Mouse (Mus musculus): Measurements from ENCODE around the gene Gtpbp2. TPM values are rescaled to one million over a fixed set of nuclear protein-coding genes. Genes with fewer than 3 reads are reported as not detected.

The Gtpbp2 gene
- polyA plus RNA-seq, 1 experiment from 2014 or later, result 41.3 TPM

- peaks cover 15% of the 10 kb centered on the region for H3K4me1 ChIP-seq
- no peak overlapping the region for H3K4me3 ChIP-seq (replicated peaks)
- WGBS, result 84% methylated on average over 11 of the region's 11 CpGs
- no peak for ATAC-seq (ENCODE audit: low FRiP score)
- H3K27ac ChIP-seq (replicated peaks), result no peak overlapping the region
- H3K9me3 ChIP-seq (replicated peaks), result no peaks in the 10 kb centered on the region
- H3K27me3 ChIP-seq (replicated peaks), result no peaks in the 10 kb centered on the region
- H3K4me2 ChIP-seq, result no peak overlapping the region
- no peak overlapping the region for H3K9ac ChIP-seq (replicated peaks)
- peaks cover 69% of the 10 kb centered on the region for H3K36me3 ChIP-seq
These were observed 6.2 kb downstream of the Gtpbp2 start for GRCm38 (mm10) chr17:46167014-46167413.

- Histone ChIP-seq H3K9ac (replicated peaks) (no peak overlapping the region), H3K27me3 (replicated peaks) (no peaks in the 10 kb centered on the region), H3K9me3 (replicated peaks) (no peaks in the 10 kb centered on the region), H3K4me2 (no peak overlapping the region), H3K4me3 (replicated peaks) (no peak overlapping the region), H3K36me3 (peaks cover 79% of the 10 kb centered on the region), H3K4me1 (peaks cover 2% of the 10 kb centered on the region; the same call in 1 of the 2 replicates), H3K27ac (replicated peaks) (no peak overlapping the region)
- ATAC-seq (ENCODE audit: low FRiP score), result no peak
- WGBS, result 53% methylated on average over 5 of the region's 5 CpGs
These were observed 7.5 kb downstream of the Gtpbp2 start for GRCm38 (mm10) chr17:46168318-46168717.

- Histone ChIP-seq H3K9me3 (replicated peaks) (no peaks in the 10 kb centered on the region), H3K4me2 (no peak overlapping the region), H3K9ac (replicated peaks) (no peak overlapping the region), H3K4me1 (no peaks in the 10 kb centered on the region), H3K27me3 (replicated peaks) (no peaks in the 10 kb centered on the region), H3K27ac (replicated peaks) (no peak overlapping the region), H3K4me3 (replicated peaks) (no peak overlapping the region), H3K36me3 (peaks cover 79% of the 10 kb centered on the region)
- WGBS, result 91% methylated on average over 5 of the region's 5 CpGs
- no peak for ATAC-seq (ENCODE audit: low FRiP score)
These were observed 7.9 kb downstream of the Gtpbp2 start for GRCm38 (mm10) chr17:46168768-46169167.

- no peaks in the 10 kb centered on the region for H3K9me3 ChIP-seq (replicated peaks)
- H3K36me3 ChIP-seq, result peaks cover 67% of the 10 kb centered on the region
- 76% methylated on average over 3 of the region's 3 CpGs for WGBS
- no peak overlapping the region for H3K9ac ChIP-seq (replicated peaks)
- H3K4me2 ChIP-seq, result no peak overlapping the region
- H3K4me3 ChIP-seq (replicated peaks), result no peak overlapping the region
- no peaks in the 10 kb centered on the region for H3K4me1 ChIP-seq
- no peak for ATAC-seq (ENCODE audit: low FRiP score)
- no peaks in the 10 kb centered on the region for H3K27me3 ChIP-seq (replicated peaks)
- no peak overlapping the region for H3K27ac ChIP-seq (replicated peaks)
These were observed 9.7 kb downstream of the Gtpbp2 start for GRCm38 (mm10) chr17:46170538-46170937.

- Histone ChIP-seq H3K4me1 (no peaks in the 10 kb centered on the region), H3K36me3 (peaks cover 89% of the 10 kb centered on the region), H3K9me3 (replicated peaks) (no peaks in the 10 kb centered on the region), H3K4me2 (no peak overlapping the region), H3K27me3 (replicated peaks) (no peaks in the 10 kb centered on the region), H3K9ac (replicated peaks) (no peak overlapping the region), H3K27ac (replicated peaks) (no peak overlapping the region), H3K4me3 (replicated peaks) (no peak overlapping the region)
- no peak for ATAC-seq (ENCODE audit: low FRiP score)
- WGBS, result 89% methylated on average over 4 of the region's 4 CpGs
These were observed 21.4 kb downstream of the Gtpbp2 start for GRCm38 (mm10) chr17:46182273-46182672.

DNA sequence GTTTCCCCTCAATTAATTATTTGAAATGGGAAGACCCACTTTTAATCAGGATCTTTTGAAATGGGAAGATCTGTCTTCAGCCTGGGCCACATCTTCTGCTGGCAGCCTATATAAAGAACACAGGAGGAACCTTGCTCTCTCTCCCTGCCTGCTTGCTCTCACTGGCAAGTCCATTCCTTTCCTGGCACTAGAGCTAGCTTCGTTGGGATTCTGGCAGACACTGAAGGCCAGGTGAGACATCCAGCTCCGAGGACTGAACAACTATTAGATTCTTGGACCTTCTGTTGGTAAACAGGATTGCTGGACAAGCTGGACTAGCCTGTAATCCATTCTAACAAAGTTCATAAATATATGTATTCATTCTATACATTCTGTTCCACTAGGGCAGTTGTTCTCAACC is 28.0 kb downstream of the Gtpbp2 start:
- Histone ChIP-seq H3K27me3 (replicated peaks) (no peaks in the 10 kb centered on the region), H3K27ac (replicated peaks) (no peak overlapping the region), H3K4me2 (no peak overlapping the region), H3K9ac (replicated peaks) (no peak overlapping the region), H3K4me3 (replicated peaks) (no peak overlapping the region), H3K36me3 (peaks cover 85% of the 10 kb centered on the region), H3K4me1 (no peaks in the 10 kb centered on the region), H3K9me3 (replicated peaks) (no peaks in the 10 kb centered on the region)
- WGBS, result 98% methylated on average over 2 of the region's 2 CpGs
- no peak for ATAC-seq (ENCODE audit: low FRiP score)

- 0 out of 2 replicates have a peak overlapping the region, but pooled peaks have one; percentile 23 for H3K9ac ChIP-seq (replicated peaks)
- H3K4me2 ChIP-seq, result peak overlapping the region; percentile 88
- H3K4me3 ChIP-seq (replicated peaks), result no peak overlapping the region
- H3K27me3 ChIP-seq (replicated peaks), result no peaks in the 10 kb centered on the region
- peaks cover 36% of the 10 kb centered on the region for H3K36me3 ChIP-seq
- no peak overlapping the region for H3K27ac ChIP-seq (replicated peaks)
- H3K9me3 ChIP-seq (replicated peaks), result no peaks in the 10 kb centered on the region
- no peak for ATAC-seq (ENCODE audit: low FRiP score)
- H3K4me1 ChIP-seq, result peaks cover 37% of the 10 kb centered on the region
- 61% methylated on average over 6 of the region's 6 CpGs for WGBS
These were observed 40.3 kb downstream of the Gtpbp2 start for GRCm38 (mm10) chr17:46201151-46201550.

- Histone ChIP-seq H3K27ac (replicated peaks) (peak within 1 kb of the TSS; percentile 82), H3K36me3 (peaks cover 36% of the 10 kb centered on the region), H3K27me3 (replicated peaks) (no peaks in the 10 kb centered on the region), H3K9me3 (replicated peaks) (no peaks in the 10 kb centered on the region), H3K4me3 (replicated peaks) (peak within 1 kb of the TSS; percentile 87), H3K9ac (replicated peaks) (peak within 1 kb of the TSS; percentile 90), H3K4me1 (peaks cover 37% of the 10 kb centered on the region), H3K4me2 (peak within 1 kb of the TSS; percentile 88)
- WGBS, result under 1% methylated on average over 66 of the region's 66 CpGs
- peak; percentile 97 for ATAC-seq (ENCODE audit: low FRiP score)
These were observed 41.7 kb downstream of the Gtpbp2 start, which contains the start of the genes Polh and Xpo5 for GRCm38 (mm10) chr17:46202421-46203071. Gene Polh (minus strand): TSS chr17:46202645. Gene Xpo5 (plus strand): TSS chr17:46202782.

- Histone ChIP-seq H3K27me3 (replicated peaks) (no peaks in the 10 kb centered on the region), H3K9ac (replicated peaks) (peak overlapping the region; percentile 90), H3K9me3 (replicated peaks) (no peaks in the 10 kb centered on the region), H3K27ac (replicated peaks) (peak overlapping the region; percentile 77), H3K4me1 (peaks cover 37% of the 10 kb centered on the region), H3K4me2 (peak overlapping the region; percentile 88), H3K4me3 (replicated peaks) (peak overlapping the region; percentile 87), H3K36me3 (peaks cover 37% of the 10 kb centered on the region)
- ATAC-seq (ENCODE audit: low FRiP score), result no peak; the same call in 1 of the 2 replicates
- WGBS, result under 1% methylated on average over 20 of the region's 20 CpGs
These were observed 42.2 kb downstream of the Gtpbp2 start for GRCm38 (mm10) chr17:46203078-46203477.

DNA sequence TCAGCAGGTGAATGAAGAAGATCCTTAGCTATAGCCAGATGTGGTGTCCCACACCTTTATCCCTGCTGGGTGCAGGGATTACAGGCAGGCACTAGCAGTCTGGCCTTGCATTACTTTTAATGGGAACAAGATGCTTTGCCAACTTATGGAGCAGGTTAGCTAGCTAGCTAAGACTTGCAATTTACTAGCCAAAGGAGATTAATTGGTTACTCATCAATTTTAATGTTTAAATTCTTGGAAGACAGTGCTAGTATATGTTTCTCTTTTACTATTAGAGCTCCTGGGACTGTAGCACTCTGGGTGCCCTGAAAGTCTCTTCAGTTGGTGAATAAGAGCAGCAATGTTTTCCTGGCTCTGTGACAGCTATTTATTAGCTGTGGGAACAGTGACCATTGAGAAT is 45.8 kb downstream of the Gtpbp2 start:
- Histone ChIP-seq H3K4me3 (replicated peaks) (no peak overlapping the region), H3K9ac (replicated peaks) (no peak overlapping the region), H3K4me1 (peaks cover 19% of the 10 kb centered on the region), H3K27ac (replicated peaks) (no peak overlapping the region), H3K36me3 (peaks cover 65% of the 10 kb centered on the region), H3K9me3 (replicated peaks) (no peaks in the 10 kb centered on the region), H3K27me3 (replicated peaks) (no peaks in the 10 kb centered on the region), H3K4me2 (no peak overlapping the region)
- no peak for ATAC-seq (ENCODE audit: low FRiP score)

- Histone ChIP-seq H3K9ac (replicated peaks) (no peak overlapping the region), H3K4me2 (no peak overlapping the region), H3K4me1 (no peaks in the 10 kb centered on the region), H3K9me3 (replicated peaks) (no peaks in the 10 kb centered on the region), H3K4me3 (replicated peaks) (no peak overlapping the region), H3K27ac (replicated peaks) (no peak overlapping the region), H3K36me3 (peaks cover 88% of the 10 kb centered on the region), H3K27me3 (replicated peaks) (no peaks in the 10 kb centered on the region)
- ATAC-seq (ENCODE audit: low FRiP score), result no peak
- 97% methylated on average over 3 of the region's 3 CpGs for WGBS
These were observed 49.7 kb downstream of the Gtpbp2 start for GRCm38 (mm10) chr17:46210550-46210949.

Measured in neural tube, embryonic 15.5 days (tissue).